Mouse (Mus musculus): ENCODE results near the gene Ehd2.

Gene Ehd2

GRCm38 (mm10) chr7:15975451-15975850, 8.1 kb upstream of the Ehd2 start:
- DNase-seq (ENCODE audit: low spot score) = no peak

- peak; percentile 60 for DNase-seq (ENCODE audit: low spot score)
Measured at GRCm38 (mm10) chr7:15974712-15975111, 7.3 kb upstream of the Ehd2 start.

GRCm38 (mm10) chr7:15972247-15972646, 4.9 kb upstream of the Ehd2 start:
- no peak for DNase-seq (ENCODE audit: low spot score)

DNA sequence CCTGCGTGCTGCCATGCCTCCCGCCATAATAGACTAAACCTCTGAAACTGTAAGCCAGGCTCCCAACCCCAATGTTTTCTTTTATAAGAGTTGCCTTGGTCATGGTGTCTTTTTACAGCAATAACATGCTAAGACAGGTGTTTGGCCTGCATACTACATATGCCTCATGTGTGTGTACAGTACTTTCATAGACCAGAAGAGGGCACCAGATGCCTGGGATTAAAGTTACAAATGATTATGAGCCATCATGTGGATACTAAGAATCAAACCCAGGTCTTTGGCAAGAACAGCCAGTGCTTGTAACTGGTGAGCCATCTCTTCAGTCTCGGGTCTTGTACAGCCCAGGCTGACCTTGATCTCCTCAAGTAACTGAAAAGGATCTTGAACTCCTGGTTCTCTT, 2.3 kb upstream of the Ehd2 start:
- no peak for DNase-seq (ENCODE audit: low spot score)

GRCm38 (mm10) chr7:15968322-15968721, 955 bp upstream of the Ehd2 start:
- DNase-seq (ENCODE audit: low spot score) = no peak

- DNase-seq (ENCODE audit: low spot score) = no peak
Measured at GRCm38 (mm10) chr7:15966489-15966888, 878 bp downstream of the Ehd2 start.

DNA sequence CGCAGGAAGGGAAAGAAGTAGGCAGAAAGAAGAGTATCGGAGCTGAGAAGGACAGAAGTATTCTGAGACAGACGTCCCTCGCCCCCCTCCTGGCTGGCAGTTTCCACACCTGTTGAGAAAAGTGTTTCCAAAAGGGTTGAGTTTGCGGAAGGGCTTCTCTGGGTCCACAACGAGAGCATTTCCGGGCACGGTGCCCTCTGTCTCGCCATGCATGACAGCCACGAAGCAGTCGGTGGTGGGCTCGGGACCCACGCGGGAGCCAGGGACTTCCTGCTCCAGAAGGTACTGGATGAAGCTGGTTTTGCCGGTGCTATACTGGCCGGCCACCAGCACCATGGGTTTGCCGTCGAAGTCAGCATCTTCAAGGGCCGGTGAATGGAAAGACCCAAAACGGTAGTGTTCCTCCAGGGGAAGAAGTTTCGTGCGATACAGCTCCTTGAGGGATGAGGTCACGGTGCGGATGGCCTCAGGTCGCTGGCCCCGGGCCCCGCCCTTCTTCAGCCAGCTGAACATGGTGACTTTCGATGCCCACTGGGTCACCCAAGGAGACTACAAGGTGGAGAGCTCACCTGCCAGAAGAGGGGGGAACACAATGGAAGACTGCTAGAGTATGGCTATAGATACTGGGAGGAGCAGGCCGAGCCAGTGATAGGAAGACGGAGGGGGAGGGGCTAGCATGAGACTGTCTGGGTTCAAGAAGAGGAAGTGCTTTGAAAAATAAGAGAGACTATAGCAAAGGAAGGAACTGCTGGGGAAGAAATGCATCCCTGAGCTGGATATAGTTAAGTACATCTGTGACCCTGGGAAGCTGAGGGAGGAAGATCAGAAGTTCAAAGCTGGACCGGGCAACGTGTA, 3.3 kb downstream of the Ehd2 start:
- DNase-seq (ENCODE audit: low spot score) = no peak

DNA sequence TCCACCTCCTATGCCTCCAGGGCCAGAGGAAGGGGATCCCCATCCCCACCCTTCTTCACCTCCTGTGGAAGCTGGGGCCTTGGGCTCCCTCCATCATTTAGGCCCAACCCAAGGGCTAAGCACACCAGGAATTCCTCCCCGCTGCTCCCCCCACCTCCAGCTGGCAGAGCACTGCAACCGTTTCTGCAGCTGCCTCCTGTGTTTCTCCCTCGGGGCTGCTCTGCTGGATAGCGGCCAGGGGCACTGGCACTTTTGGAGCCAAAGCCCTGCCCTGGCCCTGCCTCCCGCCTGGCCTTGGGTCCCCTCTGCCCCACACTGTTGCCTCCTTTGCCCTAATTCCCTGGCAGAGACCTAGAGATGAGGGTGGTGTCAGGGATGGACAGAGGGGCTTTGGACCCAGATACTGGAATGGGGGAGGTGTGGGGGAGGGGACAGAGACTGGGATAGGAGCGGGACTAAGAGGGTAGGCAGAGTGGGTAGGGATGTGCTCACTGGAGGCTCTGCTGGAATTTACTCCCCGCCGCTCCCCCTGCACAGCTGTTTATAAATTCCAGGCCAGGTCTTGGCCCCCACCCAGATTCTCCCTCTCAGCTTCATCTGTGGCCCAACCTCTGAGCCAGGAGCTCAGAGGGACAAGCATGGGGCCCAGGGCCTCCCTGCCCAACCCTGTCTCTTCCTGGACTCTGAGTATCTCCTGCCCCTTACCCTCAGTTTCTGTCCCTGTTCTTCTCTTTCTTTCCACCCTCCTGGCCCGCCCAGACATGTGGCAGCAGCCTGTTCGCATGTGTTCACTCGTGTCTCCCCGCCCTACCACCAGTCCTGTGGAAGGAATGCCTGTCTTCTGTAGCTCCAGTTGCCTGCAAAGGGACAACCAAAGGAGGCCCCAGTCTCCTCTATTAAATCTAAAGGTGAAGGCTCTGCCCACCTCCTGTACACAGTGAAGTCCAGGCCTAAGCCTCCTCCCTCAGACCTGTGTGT, 4.8 kb downstream of the Ehd2 start:
- DNase-seq (ENCODE audit: low spot score) = peak; percentile 87

DNA sequence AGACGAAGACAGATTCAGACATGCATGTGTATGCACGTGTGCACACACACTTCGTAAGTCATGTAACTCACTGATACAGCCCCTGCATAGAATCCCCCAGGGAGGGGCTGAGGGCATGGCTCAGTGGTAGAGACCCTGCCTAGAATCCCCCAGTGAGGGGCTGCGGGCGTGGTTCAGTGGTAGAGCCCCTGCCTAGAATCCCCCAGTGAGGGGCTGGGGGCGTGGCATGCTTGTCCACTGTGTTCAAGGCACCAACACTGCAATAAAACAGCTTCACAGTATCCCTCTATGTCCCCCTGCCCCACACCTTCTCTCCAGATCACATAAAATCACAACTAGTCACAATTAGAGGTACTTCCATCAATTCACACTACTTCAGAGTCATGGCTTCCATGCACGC, 5.6 kb downstream of the Ehd2 start:
- no peak for DNase-seq (ENCODE audit: low spot score)

- DNase-seq (ENCODE audit: low spot score) = peak; percentile 44
Measured at GRCm38 (mm10) chr7:15961239-15961638, 6.1 kb downstream of the Ehd2 start.

- DNase-seq (ENCODE audit: low spot score) = no peak
Measured at GRCm38 (mm10) chr7:15960691-15961090, 6.7 kb downstream of the Ehd2 start.

DNA sequence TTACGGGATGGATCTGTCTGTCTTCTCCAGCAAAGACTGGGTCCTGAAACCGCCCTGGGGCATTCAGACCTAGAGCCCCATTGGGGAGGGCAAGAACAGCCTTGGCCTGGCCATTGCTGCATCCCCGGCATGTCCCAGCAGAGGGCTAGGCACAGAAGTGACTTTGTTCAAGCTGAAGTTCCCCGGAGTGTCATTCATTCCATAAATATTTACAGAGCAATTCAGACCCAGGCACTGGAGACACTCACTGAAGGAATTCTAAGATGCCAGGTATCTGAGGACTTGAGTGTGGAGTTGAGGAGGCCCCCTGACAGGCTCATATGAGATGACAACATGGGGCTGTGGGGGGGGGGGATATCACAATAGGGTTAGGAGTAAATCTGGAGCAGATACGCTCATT, 11.2 kb downstream of the Ehd2 start:
- no peak for DNase-seq (ENCODE audit: low spot score)

DNA sequence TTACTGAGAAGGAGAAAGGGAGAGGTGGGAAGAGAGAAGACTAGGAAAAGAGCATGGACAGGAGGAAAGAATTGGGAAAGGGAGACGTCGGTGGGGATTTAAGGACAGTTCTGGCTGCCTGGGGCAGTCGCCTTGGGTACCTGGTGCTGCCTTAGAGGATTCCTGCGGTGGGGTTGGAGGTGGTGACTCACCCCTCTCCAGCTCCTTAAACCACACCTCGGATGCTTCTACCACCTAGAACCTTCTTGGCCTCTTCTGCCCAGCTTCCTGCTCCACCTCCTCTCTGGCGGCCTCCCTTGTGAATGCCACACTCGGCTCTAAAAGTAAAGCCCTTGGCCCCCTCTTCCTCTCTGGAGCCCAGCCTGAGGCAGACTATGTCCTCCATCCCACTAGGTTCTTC, 11.9 kb downstream of the Ehd2 start:
- DNase-seq (ENCODE audit: low spot score) = peak; percentile 43

GRCm38 (mm10) chr7:15954978-15955443, 12.4 kb downstream of the Ehd2 start:
- DNase-seq (ENCODE audit: low spot score) = peak; percentile 53

DNA sequence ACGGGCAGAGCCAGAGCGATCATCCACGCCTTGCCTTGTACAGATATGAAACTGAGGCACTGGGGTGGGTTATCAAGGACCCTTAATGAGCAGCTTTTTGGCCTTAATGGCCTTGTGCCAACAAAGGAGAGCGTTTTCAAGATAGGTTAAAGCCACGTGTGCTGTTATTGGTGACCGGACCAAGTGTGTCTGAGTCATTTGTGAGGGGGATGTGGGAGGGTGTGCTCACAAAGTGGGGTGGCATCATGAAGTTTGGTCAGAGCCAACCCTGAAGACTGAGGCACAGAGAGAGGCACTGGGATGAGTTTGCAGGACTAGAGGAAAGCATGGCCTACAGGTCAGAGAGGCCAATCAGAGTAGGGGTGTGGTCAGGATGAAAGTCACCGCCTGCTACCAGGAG, 12.9 kb downstream of the Ehd2 start:
- no peak for DNase-seq (ENCODE audit: low spot score)

DNA sequence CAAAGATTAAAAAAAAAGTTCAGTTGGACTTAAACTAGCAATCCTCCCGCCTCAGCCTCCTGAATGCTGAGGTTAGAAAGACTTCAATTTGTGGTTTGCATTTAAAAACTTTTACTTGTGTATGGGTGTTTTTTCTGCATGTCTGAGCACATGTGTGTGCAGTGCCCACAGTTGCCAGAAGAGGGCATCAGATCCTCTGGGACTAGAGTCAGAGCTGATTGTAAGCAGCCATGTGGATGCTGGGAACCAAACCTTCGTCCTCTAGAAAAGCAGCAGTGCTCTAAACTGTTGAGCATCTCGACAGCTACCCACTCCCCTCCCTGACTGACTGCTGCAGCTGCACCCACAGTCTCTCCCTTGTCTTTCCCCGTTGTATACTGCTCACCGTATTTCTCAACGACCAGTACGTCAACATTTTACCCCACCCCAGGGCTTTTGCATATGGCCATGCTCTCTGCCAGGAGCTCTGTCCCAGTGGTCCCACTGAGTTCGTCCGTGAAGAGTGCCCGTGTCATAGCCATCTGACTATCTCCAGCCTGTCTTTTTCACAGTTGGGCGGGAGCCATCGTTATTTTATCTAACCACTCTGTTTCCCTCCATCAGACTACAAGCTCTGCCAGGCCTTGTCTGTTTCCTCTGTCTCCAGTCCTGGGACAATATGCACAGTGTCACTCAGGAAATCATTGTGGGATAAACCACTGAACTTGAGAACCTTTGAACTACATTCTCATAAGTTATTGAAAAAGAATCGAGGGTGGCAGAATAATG, 13.9 kb downstream of the Ehd2 start:
- DNase-seq (ENCODE audit: low spot score) = no peak

GRCm38 (mm10) chr7:15952416-15952815, 15.0 kb downstream of the Ehd2 start:
- no peak for DNase-seq (ENCODE audit: low spot score)

DNA sequence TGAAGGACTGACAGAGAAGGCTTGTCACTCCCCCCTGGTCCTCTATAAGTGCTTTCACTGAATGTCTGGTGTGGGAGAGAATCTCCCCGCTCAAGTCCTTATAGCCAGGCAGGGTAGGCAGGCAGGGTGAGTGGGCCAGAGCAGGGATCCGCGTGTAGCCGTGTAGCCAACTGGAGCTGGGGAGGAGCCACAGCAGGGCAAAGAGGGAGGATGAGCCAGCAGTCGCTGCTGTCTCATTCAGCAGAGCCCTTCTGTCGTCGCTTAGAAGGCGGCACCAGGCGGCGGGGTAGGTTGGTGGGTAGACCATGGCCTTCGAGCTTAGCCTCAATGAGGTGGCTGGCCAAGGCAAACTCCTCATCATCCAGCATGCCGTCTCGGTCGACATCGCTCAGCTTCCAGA, 17.4 kb downstream of the Ehd2 start:
- DNase-seq (ENCODE audit: low spot score) = no peak

DNA sequence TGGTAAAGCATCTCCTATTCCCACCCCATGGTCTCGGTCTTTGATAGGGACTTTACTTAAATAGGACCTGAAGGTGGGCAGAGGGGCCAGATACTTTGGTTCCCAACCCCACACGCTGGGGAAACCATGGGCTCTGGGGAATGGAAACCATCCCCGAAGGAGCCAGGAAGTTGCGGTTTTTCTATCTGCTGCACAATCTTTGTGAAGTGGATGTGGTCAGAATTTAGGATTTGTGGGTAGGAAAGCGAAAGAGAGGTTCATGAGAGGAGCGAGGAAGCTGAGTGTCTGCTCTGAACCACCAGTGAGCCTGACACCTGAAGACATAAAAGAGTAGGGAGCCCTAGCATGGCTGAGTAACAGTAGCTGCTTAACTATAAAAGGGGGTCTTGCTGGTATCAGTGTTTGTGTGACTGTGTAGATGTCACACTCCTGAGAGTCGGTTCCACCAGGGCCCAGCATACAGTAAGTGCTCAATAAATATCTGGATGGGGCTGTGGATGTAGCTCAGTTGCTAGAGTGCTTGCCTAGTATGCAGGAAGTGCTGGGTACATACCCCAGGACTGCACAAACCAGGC, 18.1 kb downstream of the Ehd2 start:
- DNase-seq (ENCODE audit: low spot score) = no peak

- DNase-seq (ENCODE audit: low spot score) = peak; percentile 93
Measured at GRCm38 (mm10) chr7:15948381-15948941, 18.9 kb downstream of the Ehd2 start.

DNA sequence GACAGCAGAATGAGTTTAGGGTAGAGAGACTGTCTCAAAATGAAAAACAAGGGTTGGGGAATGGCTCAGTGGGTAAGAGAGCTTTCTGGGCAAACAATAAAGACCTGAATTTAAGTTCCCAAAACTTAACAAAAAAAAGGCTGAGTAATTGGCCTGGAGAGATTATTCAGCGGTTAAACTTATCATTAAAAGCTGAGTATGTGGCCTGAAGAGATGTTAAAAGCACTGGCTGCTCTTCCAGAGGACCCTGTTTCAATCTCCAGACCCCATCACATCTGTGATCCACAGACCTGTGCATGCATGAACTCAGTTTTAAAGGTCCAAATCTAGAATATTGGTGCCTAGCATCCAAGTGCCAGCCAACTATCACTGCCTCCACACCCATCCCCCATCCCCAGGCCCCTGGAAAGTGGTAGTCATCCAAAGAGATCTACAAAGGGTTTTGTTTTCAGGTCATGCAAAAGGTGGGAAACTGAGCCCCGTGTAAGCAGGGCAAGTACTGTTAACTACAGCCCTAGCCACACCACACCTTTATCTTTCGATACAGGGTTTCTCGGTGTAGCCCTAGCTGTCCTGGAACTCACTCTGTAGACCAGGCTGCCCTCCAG, 19.6 kb downstream of the Ehd2 start:
- DNase-seq (ENCODE audit: low spot score) = no peak
